Mouse (Mus musculus) urinary bladder, postnatal 4 days (tissue): Measurements from ENCODE around the gene Evl.

Experiments
- DNase-seq, 2 experiments: peaks; one replicate each; pipeline ENCODE4 v3.0.0; 2021 to 2022; ENCODE audit warnings: low spot score in 2 of 2

Gene Evl

DNA sequence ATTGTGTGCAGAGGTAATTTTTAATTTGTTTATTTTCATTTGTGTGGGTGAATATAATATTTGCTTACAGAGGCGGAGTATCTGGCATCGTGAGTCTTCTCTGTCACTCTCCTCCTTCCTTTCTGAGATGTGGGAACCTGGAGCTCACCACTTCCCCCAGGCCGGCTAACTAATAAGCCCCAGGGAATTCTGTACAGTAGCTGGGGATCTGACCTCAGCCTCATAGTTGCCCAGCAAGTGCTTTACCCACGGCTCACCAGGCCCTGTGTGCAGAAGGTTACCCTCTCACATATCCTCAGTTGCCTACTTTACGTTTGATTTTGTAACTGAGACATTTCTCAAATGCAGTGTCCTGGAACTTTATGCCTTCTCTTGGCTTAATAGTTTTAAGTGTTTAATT is 37.1 kb downstream of the Evl start:
- no peak for DNase-seq

DNA sequence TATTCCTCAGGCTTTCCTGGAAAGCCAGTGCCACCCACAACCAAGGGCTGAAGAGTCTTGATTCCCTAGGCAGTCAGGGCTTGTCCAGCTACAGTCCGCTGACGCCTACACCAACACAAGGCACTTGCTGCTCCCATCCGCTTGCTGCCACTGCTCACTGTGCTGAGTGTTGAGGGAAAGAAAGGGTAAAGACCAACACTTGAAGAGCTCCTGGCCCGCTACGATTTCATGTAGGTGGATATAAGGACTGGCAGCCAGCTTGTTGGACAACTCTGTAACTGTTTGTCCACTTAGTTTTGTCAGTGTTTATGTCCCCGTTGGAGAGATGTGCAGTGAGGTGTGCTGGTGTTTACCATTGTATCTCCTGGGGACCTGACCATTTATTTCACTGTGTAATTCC is 38.3 kb downstream of the Evl start:
- DNase-seq, result no peak

DNA sequence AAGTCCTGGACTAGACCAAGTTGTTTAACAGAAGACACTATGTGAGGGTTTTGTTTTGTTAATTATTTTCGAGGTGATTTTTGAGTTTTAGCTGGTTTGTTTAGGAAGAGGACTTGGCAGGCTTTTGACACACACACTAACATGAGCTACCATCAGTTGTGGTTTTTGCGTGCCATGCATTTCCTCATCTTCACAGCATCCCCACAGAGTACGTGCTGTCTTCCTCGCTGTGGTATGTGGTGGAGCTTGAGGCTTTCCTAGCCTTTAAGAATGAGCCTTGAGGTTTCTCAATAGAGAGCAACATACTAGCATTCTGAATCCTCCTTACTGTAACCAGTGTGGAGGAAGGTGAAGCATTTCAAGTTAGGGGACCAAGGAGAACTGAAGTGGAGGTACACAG is 46.3 kb downstream of the Evl start:
- no peak for DNase-seq

DNA sequence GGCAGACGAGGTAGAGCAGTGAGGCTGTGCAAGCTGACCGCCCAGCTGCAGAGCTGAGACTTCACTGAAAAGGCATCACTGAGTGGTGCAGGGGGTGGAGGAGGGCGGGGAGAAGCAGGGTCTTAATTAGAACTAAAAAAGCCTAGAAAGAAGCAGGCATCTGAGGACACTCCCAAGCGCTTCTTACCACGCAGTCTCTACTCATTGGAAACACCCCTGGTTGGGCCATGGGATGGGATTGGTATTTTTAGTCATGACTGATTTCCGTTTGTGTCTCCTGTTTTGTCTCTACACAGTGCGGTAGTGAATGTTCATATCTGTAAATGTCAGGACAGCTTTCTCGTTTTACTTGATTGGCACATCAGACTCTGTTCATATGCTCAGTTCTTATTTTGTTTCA is 46.8 kb downstream of the Evl start:
- no peak for DNase-seq

DNA sequence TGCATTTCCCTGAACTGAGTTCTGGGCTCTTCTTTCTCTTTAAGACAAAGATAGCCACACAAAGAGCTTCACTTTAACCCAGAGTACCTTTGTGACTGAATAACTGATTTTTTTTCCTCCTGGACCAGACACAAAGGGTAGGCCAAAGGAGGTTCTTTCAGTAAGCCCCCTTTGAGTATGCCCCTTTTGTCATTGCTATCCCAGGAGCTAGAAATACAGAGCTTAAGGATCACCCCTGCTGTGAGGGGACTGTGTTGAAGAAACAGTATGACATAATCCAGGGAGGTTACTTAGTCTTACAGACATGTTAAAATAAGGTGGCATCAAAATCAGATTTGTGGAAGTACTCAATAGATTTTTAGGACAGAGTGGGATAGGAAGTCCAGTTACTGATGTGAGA is 50.0 kb downstream of the Evl start:
- DNase-seq, result no peak

DNA sequence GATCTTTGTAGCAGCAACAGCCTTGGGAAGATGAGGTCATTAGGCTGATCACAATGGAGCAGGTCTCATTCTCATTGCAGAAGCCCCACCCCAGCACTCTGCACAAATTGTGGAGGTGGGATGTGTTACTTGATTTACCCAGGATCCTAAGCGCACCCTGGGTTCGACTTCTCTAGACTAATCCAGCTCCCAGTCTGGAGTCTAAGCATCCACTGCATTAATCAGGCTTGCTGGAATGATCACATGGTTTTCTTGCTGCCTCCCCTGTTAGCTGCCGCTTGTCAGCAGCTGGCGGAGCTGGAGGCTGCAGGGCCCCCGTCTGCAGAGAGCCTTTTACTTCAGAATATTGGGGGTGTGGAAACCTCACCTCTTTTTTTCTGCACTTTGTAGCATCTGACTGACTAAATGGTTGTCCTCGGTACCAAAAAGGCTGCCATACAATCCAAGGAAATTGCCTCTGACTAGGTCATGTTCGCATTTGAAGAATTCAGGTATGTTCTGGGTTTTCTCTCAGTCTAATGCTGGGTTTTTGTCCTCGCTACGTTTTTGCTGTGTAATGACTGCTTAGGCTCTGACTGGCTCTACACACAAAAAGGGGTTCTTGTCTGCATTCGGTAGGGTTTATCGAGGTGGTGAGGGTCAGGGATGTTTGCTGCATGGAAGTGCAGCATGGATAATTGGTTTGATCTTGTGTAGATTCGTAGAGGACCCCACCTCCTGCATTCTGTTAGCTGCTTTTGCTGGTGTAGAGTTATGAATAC is 51.2 kb downstream of the Evl start:
- no peak for DNase-seq

DNA sequence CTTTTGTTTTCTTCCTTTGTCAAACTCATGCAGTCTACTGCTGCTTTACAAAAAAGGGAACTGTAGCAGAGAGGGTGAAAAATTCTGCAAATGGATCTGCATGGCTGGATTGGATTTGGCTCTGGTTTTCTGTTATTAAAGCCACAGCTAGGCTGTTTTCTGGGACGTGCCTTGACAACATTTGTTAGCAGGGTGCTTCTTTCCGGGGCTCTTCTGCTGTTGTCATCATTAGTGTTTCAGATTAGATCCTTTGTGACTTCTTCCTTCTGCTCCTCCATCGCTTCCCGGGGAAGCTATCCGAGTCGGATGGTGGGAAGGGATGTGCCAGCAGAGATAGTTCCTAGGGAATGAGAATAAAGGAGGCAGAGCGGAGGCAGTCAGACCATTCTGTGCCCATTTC is 51.8 kb downstream of the Evl start:
- no peak for DNase-seq

DNA sequence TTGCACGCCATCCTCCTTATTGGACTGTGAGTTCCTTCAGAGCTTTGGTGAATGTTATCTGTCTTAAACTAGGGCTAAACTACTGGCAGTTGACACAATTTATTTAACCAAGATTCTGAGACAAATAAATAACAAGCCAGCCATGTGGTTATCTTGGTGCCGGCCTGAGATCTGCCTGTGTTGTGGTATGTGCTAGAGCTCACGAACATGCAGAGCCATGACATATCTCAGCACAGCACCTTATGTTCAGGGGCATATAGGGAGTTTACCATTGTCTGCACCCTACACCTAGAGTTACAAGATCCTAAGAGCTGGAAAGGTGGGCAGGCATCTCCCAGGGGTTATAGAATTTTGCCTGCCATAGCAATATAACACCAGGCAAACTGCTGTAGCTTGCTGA is 54.9 kb downstream of the Evl start:
- DNase-seq, result no peak

DNA sequence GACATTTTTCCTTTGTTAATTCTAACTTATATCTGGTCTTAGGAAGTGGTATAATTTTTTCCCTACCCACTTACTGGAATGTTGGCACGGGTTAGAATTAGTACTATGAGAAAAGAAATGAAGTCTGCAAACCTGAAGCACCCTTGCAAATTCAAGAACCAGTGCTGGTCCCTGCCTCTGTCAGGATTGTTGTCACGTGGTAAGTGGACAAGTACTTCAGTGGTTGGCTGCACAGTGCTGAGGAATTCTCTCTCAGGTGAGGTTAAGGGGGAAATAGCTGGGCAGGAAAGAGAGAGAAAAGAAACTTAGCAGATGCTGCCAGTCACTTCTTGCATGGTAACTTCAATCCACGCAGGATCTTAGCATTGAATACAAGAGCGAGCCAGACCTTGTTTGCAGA is 55.7 kb downstream of the Evl start:
- DNase-seq, result no peak

DNA sequence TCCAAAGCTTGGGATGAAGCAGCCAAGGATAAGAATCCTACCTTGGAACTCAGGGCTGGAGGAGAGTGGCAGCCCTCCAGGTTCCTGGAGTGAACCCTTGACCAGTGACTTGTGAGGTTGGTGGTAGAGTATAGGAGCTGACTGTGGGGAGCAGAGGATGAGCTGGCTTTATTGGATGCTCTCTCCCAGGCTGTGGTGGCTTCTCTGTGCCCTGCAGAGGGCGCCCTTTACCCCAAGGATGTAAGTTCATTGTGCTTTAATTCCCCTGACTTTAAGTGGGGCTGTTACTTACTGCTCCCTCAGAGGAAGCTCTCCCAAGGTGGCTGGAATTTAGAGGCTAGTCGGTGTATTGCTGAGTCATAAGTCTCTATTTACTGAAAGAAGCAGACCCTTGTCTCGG is 58.6 kb downstream of the Evl start:
- peak; percentile 39 to 69 for DNase-seq

DNA sequence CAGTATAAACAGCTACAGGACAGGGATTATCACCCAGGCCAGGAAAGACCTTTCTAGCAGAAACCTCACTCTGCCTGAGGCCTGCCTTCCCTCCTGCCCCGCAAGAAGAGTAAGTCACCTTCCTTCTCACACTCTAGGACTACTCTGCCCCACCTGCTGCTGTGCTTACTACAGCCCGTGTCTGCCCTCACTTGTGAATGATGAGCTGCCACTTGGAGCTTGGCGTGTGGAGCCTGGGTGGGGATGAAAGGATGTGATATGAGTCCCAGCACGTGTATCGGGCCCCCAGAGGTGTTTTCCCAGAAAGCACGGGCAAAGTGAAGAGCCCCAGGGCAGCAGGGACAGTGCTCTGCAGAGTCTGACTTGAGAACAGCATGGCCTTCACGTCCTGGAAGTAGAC is 63.0 kb downstream of the Evl start:
- no peak for DNase-seq

DNA sequence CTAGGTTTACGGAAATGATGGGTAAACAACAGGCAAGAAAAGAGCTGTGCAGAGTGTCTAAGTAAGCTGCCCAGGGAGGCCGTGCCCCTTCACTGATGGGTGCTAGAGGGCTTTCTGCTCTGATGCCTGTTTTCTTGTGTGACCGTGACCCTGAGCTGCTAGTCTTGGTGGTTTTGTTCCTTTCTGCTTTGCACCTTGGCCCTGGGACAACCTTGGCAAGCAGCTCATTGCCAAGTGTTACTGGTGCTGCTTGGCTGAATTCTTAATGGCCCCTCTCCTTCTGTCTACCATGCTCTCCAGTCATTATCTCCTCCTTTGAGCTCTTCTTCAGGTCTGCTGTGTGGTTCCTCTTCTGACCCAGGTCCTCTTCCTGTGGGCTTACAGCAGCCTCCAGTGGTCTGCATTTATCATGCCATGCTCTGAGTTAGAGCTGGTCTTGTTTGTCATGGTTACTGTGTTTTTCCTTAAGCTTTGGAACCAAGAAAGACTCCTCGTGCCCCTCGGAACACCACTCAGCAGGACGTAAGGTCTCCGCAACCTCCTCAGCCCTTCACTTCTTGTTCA is 65.4 kb downstream of the Evl start:
- DNase-seq, result no peak

DNA sequence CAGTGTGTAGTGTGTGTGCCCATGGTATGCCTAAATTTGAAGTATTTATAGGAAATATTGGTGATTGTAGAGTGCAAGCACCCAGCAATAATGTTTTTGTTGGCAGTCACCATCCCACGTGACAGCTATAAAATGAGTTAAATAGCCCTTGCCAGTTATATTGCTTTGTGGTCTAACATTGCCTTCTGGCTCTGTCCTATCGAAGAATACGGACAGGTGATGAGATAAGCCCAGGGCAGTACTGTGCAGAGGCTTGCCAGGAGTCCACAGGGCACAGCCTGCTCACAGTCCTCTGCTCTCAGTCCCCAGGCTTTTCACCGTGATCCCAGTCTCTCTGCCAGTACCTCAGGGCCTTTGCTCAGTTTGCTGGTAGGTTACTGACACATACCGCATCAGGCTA is 67.9 kb downstream of the Evl start:
- no peak for DNase-seq

DNA sequence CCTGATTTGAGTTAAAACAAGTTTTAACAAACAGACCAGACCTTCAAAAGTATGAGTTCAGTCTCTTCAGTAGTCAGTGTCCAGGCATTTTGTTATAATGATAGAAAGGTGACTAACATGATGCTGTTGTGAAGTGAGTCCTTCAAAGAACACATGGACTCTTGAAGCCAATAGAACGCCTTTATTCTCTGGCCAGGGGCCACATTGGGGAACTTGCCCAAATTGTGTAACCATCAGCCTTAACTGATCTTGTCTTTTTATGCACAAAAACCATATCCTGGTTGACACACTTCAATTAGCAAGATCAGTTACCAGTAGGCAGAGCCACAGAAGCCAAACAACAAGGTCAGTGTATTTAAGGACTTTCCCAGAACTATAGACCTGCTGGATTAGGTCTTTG is 75.0 kb downstream of the Evl start:
- DNase-seq, result no peak

DNA sequence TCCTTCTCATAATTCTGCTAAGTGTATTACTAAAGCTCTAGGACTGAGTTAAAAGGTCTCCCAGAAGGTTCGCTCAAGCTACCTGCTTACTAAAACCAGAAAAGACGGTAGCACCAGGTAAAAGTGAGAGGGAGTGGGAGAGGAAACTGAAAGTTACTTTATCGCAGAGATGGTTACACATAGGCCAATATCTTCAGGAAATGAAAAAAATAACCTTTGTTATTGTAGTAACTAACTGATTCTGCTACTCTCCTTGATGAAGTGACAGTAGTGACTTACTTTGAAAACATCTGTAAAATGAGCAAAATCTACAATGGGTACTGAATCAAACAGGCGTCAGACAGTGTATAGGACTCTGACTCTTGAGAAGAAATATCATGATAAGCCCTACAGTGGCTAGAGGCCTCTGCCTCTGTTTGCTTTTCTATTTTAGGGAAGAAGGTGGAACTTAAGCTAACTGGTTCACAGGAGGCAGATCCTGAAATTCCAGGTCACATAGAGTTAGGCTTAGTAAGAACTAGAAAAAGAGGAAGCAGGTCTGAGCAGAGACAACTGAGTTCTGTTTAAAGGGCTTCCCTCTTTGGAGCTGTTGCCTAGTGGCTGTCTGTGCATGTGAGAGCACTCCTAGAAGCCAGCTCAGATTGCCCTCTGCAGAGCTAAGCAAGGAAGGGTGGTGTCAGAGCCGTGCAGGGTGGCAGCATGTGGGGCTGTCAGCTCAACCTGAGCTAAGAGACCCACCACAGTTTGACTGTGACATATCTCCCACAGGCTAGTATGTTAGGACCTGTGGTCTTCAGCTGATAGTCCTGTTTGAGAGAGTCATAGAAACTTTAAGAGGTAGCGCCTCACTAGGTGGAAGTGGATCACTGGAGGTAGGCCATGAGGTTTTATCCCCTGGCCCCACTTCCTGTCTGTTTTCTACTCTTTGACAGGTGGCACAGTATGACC is 76.5 kb downstream of the Evl start:
- no peak for DNase-seq

DNA sequence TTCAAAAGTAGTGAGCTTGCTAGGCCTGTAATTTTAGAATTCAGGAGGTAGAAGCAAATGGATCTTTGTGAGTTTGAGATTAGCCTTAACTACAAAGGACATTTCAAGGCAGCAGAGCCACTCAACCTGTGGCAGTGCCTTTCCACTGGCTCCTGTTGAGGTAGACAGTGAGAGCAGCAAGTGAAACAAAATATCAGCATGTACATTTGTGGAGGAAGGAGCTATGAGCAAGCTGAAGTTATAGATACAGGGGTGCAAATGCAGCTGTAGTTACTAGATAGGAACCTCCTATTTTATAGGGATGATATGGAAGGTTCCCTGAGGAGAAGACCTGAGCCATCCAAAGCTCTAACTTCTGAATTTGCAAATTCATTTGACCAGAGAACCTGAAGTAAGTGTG is 78.0 kb downstream of the Evl start:
- DNase-seq, result no peak

DNA sequence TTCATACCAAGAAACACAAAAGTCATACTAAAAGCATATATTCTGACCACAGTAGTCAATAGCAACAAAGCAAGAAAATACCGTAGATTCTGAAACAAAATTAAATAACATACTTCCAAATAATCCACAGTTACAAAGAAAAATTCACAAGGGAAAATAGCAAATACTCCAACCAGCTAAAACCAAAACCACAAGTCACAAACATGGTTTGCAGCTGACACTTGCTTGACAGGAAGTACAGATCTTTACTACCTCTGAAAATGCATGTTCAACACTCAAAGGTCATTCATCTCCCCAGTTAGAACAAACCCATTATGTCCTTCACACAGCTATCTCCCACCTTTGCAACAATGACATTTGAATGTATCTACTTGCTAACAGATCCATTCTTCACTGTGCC is 79.5 kb downstream of the Evl start:
- DNase-seq, result no peak

DNA sequence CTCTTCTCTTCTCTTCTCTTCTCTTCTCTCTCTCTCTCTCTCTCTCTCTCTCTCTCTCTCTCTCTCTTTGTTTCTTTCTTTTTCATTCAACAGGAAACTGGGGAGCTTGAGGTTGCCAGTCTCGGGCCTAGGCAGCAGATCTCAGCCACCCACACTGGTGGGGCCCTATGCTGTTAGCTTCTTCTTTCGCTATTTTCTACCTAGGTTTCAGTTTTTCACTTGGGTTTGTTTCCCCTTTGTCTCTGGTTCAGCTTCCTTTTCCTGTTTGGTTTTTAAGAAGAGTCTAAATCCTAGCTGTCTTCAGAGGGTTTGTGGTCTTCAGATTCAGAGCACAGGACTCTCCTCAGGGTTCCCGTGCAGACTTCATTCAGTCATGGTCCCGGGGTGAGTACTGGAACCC is 81.0 kb downstream of the Evl start:
- DNase-seq, result no peak

DNA sequence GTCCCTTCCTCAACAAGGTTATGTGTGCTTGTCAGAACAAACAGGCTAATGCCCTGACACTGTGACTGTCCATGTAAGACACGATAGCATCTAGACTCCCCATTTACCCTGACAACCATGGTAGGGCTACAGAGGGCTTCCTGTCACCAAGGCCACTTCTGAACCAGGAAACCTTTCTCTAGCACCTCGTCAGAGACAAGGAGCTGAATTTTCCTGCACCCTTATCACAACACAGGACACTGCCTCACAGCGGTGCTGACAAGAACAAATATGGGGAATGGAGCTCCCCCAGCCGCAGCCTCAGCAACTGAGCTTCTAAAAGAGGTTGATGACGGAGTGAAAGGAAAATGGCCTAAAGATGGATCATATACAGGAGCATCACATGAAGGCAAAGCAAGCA is 82.9 kb downstream of the Evl start:
- DNase-seq, result no peak

DNA sequence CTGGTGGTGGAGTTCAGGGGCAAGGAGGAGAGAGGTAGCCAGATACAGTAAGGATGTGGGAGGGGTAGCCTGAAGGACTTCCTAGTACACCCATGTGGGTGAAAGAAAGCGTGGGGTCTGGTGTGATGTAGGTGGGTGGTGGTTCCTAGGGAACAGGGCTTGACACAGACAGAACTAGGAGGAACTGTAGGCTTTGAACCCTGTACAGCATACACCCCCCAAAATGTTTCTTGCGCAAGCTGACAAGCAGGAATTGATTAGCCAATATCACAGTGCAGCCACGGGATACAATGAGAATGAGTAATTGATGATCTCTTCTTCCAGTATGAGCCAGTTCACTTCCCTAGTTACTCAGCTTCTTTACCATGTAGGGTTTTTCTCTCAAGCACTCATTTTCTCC is 84.6 kb downstream of the Evl start:
- DNase-seq, result no peak

DNA sequence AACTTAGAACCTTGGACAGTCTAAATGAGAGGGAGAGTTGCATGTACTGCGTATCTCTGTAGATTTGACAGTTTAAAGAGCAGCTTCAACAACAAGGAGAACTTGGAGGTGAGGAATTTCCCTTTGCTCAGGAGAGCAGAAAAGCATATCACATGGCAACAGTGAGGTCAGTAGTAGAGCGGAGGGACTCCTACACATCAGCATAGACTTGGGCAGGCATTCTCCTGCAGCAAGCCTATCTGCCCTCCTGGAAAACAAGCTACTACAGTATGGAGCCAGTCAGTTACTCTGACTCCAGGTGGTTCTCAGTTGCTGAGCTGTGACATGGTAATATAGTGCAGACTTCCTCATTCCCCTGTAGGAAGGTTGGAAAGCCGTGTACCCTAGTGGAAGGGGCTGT is 87.5 kb downstream of the Evl start:
- no peak for DNase-seq

DNA sequence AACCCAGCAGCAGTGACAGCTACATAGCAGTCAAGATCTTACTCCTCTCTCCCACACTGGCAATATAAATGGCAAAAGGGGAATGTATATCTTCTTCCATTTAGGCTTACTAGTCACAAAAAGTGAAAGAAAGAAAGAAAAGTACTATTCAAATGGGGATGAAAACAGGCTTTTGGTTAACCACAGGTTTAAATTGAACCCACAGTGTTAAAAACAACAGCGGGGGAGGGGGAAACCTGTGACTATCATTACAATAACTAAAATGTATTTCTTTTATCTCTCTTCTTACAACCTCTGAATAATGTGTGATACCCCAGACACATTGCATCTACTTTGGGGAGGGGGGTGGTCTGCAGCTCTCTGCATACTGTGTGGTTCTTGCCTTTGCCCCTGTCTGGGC is 91.7 kb downstream of the Evl start:
- DNase-seq, result no peak

DNA sequence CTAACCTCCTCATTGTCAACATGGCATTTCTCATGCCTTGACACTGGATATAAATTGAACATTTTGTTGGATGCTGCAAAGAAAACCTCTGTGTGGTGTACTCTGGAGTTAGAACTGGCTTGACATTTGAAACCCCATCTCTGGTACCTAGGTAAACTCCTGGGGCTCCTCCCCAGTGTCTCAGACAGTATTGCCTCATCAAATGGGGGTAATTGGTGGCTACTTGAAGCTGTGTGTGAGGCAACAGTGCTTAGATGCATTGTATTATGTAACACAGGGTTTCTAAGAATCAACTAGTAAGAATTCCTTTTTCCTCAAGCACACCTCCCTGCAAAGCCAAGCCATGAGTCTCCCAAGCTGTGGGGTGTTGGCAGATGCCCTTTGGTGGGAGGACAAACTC is 93.3 kb downstream of the Evl start:
- no peak for DNase-seq
